Mouse (Mus musculus) ES-Bruce4 (cell line): ENCODE results near the gene Extl1.

Experiments
- CTCF ChIP-seq: IDR thresholded peaks from one replicate; pipeline ENCODE4 v1.8.1; 2011; ENCODE audit warnings: low read depth, low read length
- POLR2A ChIP-seq: IDR thresholded peaks from one replicate; pipeline ENCODE4 v1.8.1; 2011; ENCODE audit warnings: low read length; ENCODE audit not compliant: insufficient read depth

DNA sequence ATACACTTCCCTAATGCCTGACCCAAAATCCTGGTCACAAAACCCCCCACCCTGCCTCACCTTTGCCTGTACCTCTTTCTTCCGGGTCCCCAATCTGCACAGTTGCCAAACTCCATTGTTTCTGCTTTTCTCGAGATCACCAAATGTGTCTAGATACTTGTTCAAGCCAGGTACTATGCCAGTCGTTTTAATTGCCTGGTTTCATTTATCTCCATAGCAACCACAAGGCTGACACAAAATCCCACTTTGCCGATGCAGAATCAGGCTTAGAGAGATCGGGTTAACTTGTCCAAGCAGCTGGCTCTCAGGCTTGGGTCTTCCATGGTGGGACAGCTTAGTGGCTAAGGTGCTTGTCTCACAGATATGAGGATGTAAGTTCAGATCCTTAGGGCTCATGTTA, 16.6 kb upstream of the Extl1 start:
- TF ChIP-seq POLR2A (no peak), CTCF (no peak)
